Mouse (Mus musculus): ENCODE measurements at regions not wholly inside any gene's neighbourhood (a gene's known extent, or its start where the extent isn't known, plus 50 kb on each side); places are given as distances from the start of the nearest gene placed in this dataset.

- no peak for TF ChIP-seq POLR2A (IDR thresholded peaks at IDR 0.05; ENCODE audit: borderline replicate concordance, extremely low read depth, insufficient read depth, insufficient read length)
- 20% methylated on average over 11 of the region's 11 CpGs for WGBS
- Histone ChIP-seq H3K4me3 (replicated peaks; ENCODE audit: low read length) (peak overlapping the region; percentile 37), H3K9ac (ENCODE audit: low read depth, low read length, severe bottlenecking) (peak overlapping the region; percentile 57), H3K27ac (replicated peaks; ENCODE audit: low read depth, low read length) (peak overlapping the region; percentile 77), H3K36me3 (ENCODE audit: control insufficient read depth, insufficient read depth, low read length) (no peaks in the 10 kb centered on the region), H3K27me3 (ENCODE audit: control insufficient read depth, insufficient read depth, low read length) (no peaks in the 10 kb centered on the region), H3K9me3 (ENCODE audit: control insufficient read depth, low read length) (no peaks in the 10 kb centered on the region), H3K4me1 (ENCODE audit: control insufficient read depth, insufficient read depth, low read length) (peaks cover 14% of the 10 kb centered on the region), H3K4me2 (replicated peaks; ENCODE audit: low read depth, low read length, severe bottlenecking) (peak overlapping the region; percentile 76)
- ATAC-seq (ENCODE audit: low FRiP score, low read depth) (peak; percentile 86), DNase-seq (ENCODE audit: low spot score) (peak; percentile 84)
Measured at GRCm38 (mm10) chr10:117906267-117906811, 60.5 kb upstream of the Rap1b start.

- Histone ChIP-seq H3K36me3 (ENCODE audit: control insufficient read depth, insufficient read depth, low read length) (no peaks in the 10 kb centered on the region), H3K4me3 (replicated peaks; ENCODE audit: low read length) (no peak overlapping the region), H3K9ac (ENCODE audit: low read depth, low read length, severe bottlenecking) (no peak overlapping the region), H3K27me3 (ENCODE audit: control insufficient read depth, insufficient read depth, low read length) (no peaks in the 10 kb centered on the region), H3K9me3 (ENCODE audit: control insufficient read depth, low read length) (no peaks in the 10 kb centered on the region), H3K4me2 (replicated peaks; ENCODE audit: low read depth, low read length, severe bottlenecking) (no peak overlapping the region), H3K27ac (replicated peaks; ENCODE audit: low read depth, low read length) (no peak overlapping the region), H3K4me1 (ENCODE audit: control insufficient read depth, insufficient read depth, low read length) (peaks cover 14% of the 10 kb centered on the region)
- WGBS = 76% methylated on average over 16 of the region's 16 CpGs
- TF ChIP-seq POLR2A (IDR thresholded peaks at IDR 0.05; ENCODE audit: borderline replicate concordance, extremely low read depth, insufficient read depth, insufficient read length) = no peak
- ATAC-seq (ENCODE audit: low FRiP score, low read depth) (no peak), DNase-seq (ENCODE audit: low spot score) (no peak)
Measured at GRCm38 (mm10) chr10:117908079-117908675, 62.3 kb upstream of the Rap1b start.

- peaks cover 14% of the 10 kb centered on the region for H3K4me1 ChIP-seq (ENCODE audit: control insufficient read depth, insufficient read depth, low read length)
- ATAC-seq (ENCODE audit: low FRiP score, low read depth) (no peak), DNase-seq (ENCODE audit: low spot score) (no peak)
- no peak for TF ChIP-seq POLR2A (IDR thresholded peaks at IDR 0.05; ENCODE audit: borderline replicate concordance, extremely low read depth, insufficient read depth, insufficient read length)
- H3K27me3 ChIP-seq (ENCODE audit: control insufficient read depth, insufficient read depth, low read length) = no peaks in the 10 kb centered on the region
- no peaks in the 10 kb centered on the region for H3K9me3 ChIP-seq (ENCODE audit: control insufficient read depth, low read length)
- H3K4me2 ChIP-seq (replicated peaks; ENCODE audit: low read depth, low read length, severe bottlenecking) = no peak overlapping the region
- H3K36me3 ChIP-seq (ENCODE audit: control insufficient read depth, insufficient read depth, low read length) = no peaks in the 10 kb centered on the region
- H3K4me3 ChIP-seq (replicated peaks; ENCODE audit: low read length) = no peak overlapping the region
- H3K27ac ChIP-seq (replicated peaks; ENCODE audit: low read depth, low read length) = no peak overlapping the region
- WGBS = 80% methylated on average over 4 of the region's 4 CpGs
- no peak overlapping the region for H3K9ac ChIP-seq (ENCODE audit: low read depth, low read length, severe bottlenecking)
Measured at GRCm38 (mm10) chr10:117909155-117909554, 63.3 kb upstream of the Rap1b start.

GRCm38 (mm10) chr10:117909811-117910239 lies 64.0 kb upstream of the Rap1b start:
- Histone ChIP-seq H3K4me1 (ENCODE audit: control insufficient read depth, insufficient read depth, low read length) (peaks cover 14% of the 10 kb centered on the region), H3K9ac (ENCODE audit: low read depth, low read length, severe bottlenecking) (no peak overlapping the region), H3K4me2 (replicated peaks; ENCODE audit: low read depth, low read length, severe bottlenecking) (no peak overlapping the region), H3K9me3 (ENCODE audit: control insufficient read depth, low read length) (no peaks in the 10 kb centered on the region), H3K27ac (replicated peaks; ENCODE audit: low read depth, low read length) (no peak overlapping the region), H3K4me3 (replicated peaks; ENCODE audit: low read length) (no peak overlapping the region), H3K27me3 (ENCODE audit: control insufficient read depth, insufficient read depth, low read length) (no peaks in the 10 kb centered on the region), H3K36me3 (ENCODE audit: control insufficient read depth, insufficient read depth, low read length) (no peaks in the 10 kb centered on the region)
- 54% methylated on average over 11 of the region's 11 CpGs for WGBS
- no peak for ATAC-seq (ENCODE audit: low FRiP score, low read depth)
- DNase-seq (ENCODE audit: low spot score) = no peak
- TF ChIP-seq POLR2A (IDR thresholded peaks at IDR 0.05; ENCODE audit: borderline replicate concordance, extremely low read depth, insufficient read depth, insufficient read length) = no peak

GRCm38 (mm10) chr10:117910426-117910825 lies 64.6 kb upstream of the Rap1b start:
- no peaks in the 10 kb centered on the region for H3K36me3 ChIP-seq (ENCODE audit: control insufficient read depth, insufficient read depth, low read length)
- no peak overlapping the region for H3K4me2 ChIP-seq (replicated peaks; ENCODE audit: low read depth, low read length, severe bottlenecking)
- H3K4me1 ChIP-seq (ENCODE audit: control insufficient read depth, insufficient read depth, low read length) = peaks cover 12% of the 10 kb centered on the region
- no peaks in the 10 kb centered on the region for H3K9me3 ChIP-seq (ENCODE audit: control insufficient read depth, low read length)
- no peak for DNase-seq (ENCODE audit: low spot score)
- H3K4me3 ChIP-seq (replicated peaks; ENCODE audit: low read length) = no peak overlapping the region
- no peak overlapping the region for H3K9ac ChIP-seq (ENCODE audit: low read depth, low read length, severe bottlenecking)
- ATAC-seq (ENCODE audit: low FRiP score, low read depth) = no peak
- TF ChIP-seq POLR2A (IDR thresholded peaks at IDR 0.05; ENCODE audit: borderline replicate concordance, extremely low read depth, insufficient read depth, insufficient read length) = no peak
- no peak overlapping the region for H3K27ac ChIP-seq (replicated peaks; ENCODE audit: low read depth, low read length)
- H3K27me3 ChIP-seq (ENCODE audit: control insufficient read depth, insufficient read depth, low read length) = no peaks in the 10 kb centered on the region
- WGBS = 85% methylated on average over 7 of the region's 7 CpGs

Data from limb, embryonic 14.5 days (tissue).